Mouse (Mus musculus): ENCODE results near the gene D6Wsu163e. TPM values are rescaled to one million over a fixed set of nuclear protein-coding genes. Genes with fewer than 3 reads are reported as not detected.

D6Wsu163e gene
- 12.5 and 13.7 TPM in 2 replicates for polyA plus RNA-seq (2015; fragmentation: Nextera tagmentation; extraction: Ambion mirVana)

- under 1% methylated on average over 33 of the region's 33 CpGs for WGBS
- peaks cover 30% of the 10 kb centered on the region for H3K4me1 ChIP-seq
These were observed at the start of gene D6Wsu163e, which contains the start of gene Rad51ap1 for GRCm38 (mm10) chr6:126939487-126940171. Gene D6Wsu163e, plus strand, starts transcription at chr6:126939962. Gene Rad51ap1, minus strand, starts transcription at chr6:126939587.

GRCm38 (mm10) chr6:126907378-126907777, 32.4 kb upstream of the D6Wsu163e start:
- H3K9ac ChIP-seq, result no peak overlapping the region
- no peaks in the 10 kb centered on the region for H3K9me3 ChIP-seq
- no peak for ATAC-seq (ENCODE audit: extremely low read depth, insufficient number of reproducible peaks, low FRiP score, low TSS enrichment)
- no peak overlapping the region for H3K4me3 ChIP-seq
- no peaks in the 10 kb centered on the region for H3K36me3 ChIP-seq
- H3K27ac ChIP-seq (replicated peaks), result no peak overlapping the region
- H3K4me1 ChIP-seq, result no peaks in the 10 kb centered on the region
- WGBS, result 64% methylated on average over 4 of the region's 5 CpGs
- H3K4me2 ChIP-seq, result no peak overlapping the region
- no peaks in the 10 kb centered on the region; the same call in 1 of the 2 replicates for H3K27me3 ChIP-seq (replicated peaks)

More at GRCm38 (mm10) chr6:126939487-126940171, at the start of gene D6Wsu163e, which contains the start of gene Rad51ap1:
- Histone ChIP-seq H3K4me2 (peak within 1 kb of the TSS; percentile 95), H3K4me3 (peak within 1 kb of the TSS; percentile 70), H3K36me3 (peaks cover 22% of the 10 kb centered on the region), H3K27me3 (replicated peaks) (no peaks in the 10 kb centered on the region), H3K27ac (replicated peaks) (peak within 1 kb of the TSS; percentile 47), H3K9me3 (no peaks in the 10 kb centered on the region), H3K9ac (peak within 1 kb of the TSS; percentile 86)
- peak; percentile 90 for ATAC-seq (ENCODE audit: extremely low read depth, insufficient number of reproducible peaks, low FRiP score, low TSS enrichment)

- Histone ChIP-seq H3K27ac (replicated peaks) (no peak overlapping the region), H3K9me3 (no peaks in the 10 kb centered on the region), H3K4me2 (no peak overlapping the region), H3K36me3 (no peaks in the 10 kb centered on the region), H3K27me3 (replicated peaks) (no peaks in the 10 kb centered on the region; the same call in 1 of the 2 replicates), H3K4me1 (no peaks in the 10 kb centered on the region), H3K4me3 (no peak overlapping the region), H3K9ac (no peak overlapping the region)
- ATAC-seq (ENCODE audit: extremely low read depth, insufficient number of reproducible peaks, low FRiP score, low TSS enrichment), result no peak
- WGBS, result 42% methylated on average over 3 of the region's 3 CpGs
These were observed 31.9 kb upstream of the D6Wsu163e start for GRCm38 (mm10) chr6:126907876-126908275.

GRCm38 (mm10) chr6:126910727-126911126, 29.0 kb upstream of the D6Wsu163e start:
- Histone ChIP-seq H3K9ac (no peak overlapping the region), H3K27ac (replicated peaks) (no peak overlapping the region), H3K9me3 (no peaks in the 10 kb centered on the region), H3K27me3 (replicated peaks) (peaks cover 5% of the 10 kb centered on the region; the same call in 1 of the 2 replicates), H3K36me3 (no peaks in the 10 kb centered on the region), H3K4me1 (no peaks in the 10 kb centered on the region), H3K4me2 (no peak overlapping the region), H3K4me3 (no peak overlapping the region)
- no peak for ATAC-seq (ENCODE audit: extremely low read depth, insufficient number of reproducible peaks, low FRiP score, low TSS enrichment)
- WGBS, result 46% methylated on average over 4 of the region's 4 CpGs

- H3K4me2 ChIP-seq, result no peak overlapping the region
- H3K36me3 ChIP-seq, result no peaks in the 10 kb centered on the region
- H3K27ac ChIP-seq (replicated peaks), result no peak overlapping the region
- no peaks in the 10 kb centered on the region for H3K9me3 ChIP-seq
- H3K4me3 ChIP-seq, result no peak overlapping the region
- H3K27me3 ChIP-seq (replicated peaks), result peaks cover 5% of the 10 kb centered on the region; the same call in 1 of the 2 replicates
- no peaks in the 10 kb centered on the region for H3K4me1 ChIP-seq
- WGBS, result 74% methylated on average over 5 of the region's 5 CpGs
- no peak overlapping the region for H3K9ac ChIP-seq
- ATAC-seq (ENCODE audit: extremely low read depth, insufficient number of reproducible peaks, low FRiP score, low TSS enrichment), result no peak
These were observed 24.8 kb upstream of the D6Wsu163e start for GRCm38 (mm10) chr6:126914928-126915327.

- WGBS, result 9% methylated on average over 21 of the region's 21 CpGs
- Histone ChIP-seq H3K27ac (replicated peaks) (no peak within 1 kb of the TSS), H3K4me1 (peaks cover 9% of the 10 kb centered on the region), H3K4me2 (peak within 1 kb of the TSS; percentile 65), H3K9me3 (no peaks in the 10 kb centered on the region), H3K4me3 (peak within 1 kb of the TSS; percentile 38), H3K9ac (peak within 1 kb of the TSS; percentile 64), H3K27me3 (replicated peaks) (no peaks in the 10 kb centered on the region), H3K36me3 (peaks cover 43% of the 10 kb centered on the region)
- ATAC-seq (ENCODE audit: extremely low read depth, insufficient number of reproducible peaks, low FRiP score, low TSS enrichment), result 0 out of 2 replicates have a peak, but pooled peaks have one; percentile 31
These were observed 18.5 kb upstream of the D6Wsu163e start, which contains the start of gene Dyrk4 for GRCm38 (mm10) chr6:126921111-126921881. Gene Dyrk4, minus strand, starts transcription at chr6:126921839.

- no peak overlapping the region for H3K27ac ChIP-seq (replicated peaks)
- WGBS, result 84% methylated on average over 2 of the region's 2 CpGs
- H3K9ac ChIP-seq, result no peak overlapping the region
- H3K9me3 ChIP-seq, result no peaks in the 10 kb centered on the region
- H3K4me2 ChIP-seq, result no peak overlapping the region
- ATAC-seq (ENCODE audit: extremely low read depth, insufficient number of reproducible peaks, low FRiP score, low TSS enrichment), result no peak
- H3K4me1 ChIP-seq, result peaks cover 7% of the 10 kb centered on the region
- H3K27me3 ChIP-seq (replicated peaks), result no peaks in the 10 kb centered on the region
- H3K4me3 ChIP-seq, result no peak overlapping the region
- peaks cover 60% of the 10 kb centered on the region for H3K36me3 ChIP-seq
These were observed 6.9 kb upstream of the D6Wsu163e start for GRCm38 (mm10) chr6:126932896-126933295.

GRCm38 (mm10) chr6:126938047-126938446, 1.7 kb upstream of the D6Wsu163e start:
- WGBS, result 79% methylated on average over 2 of the region's 2 CpGs
- H3K9ac ChIP-seq, result peak overlapping the region; percentile 86
- ATAC-seq (ENCODE audit: extremely low read depth, insufficient number of reproducible peaks, low FRiP score, low TSS enrichment), result no peak
- H3K9me3 ChIP-seq, result no peaks in the 10 kb centered on the region
- H3K4me2 ChIP-seq, result peak overlapping the region; percentile 95
- H3K27ac ChIP-seq (replicated peaks), result no peak overlapping the region
- peaks cover 30% of the 10 kb centered on the region for H3K4me1 ChIP-seq
- H3K4me3 ChIP-seq, result peak overlapping the region; percentile 70
- H3K36me3 ChIP-seq, result peaks cover 23% of the 10 kb centered on the region
- no peaks in the 10 kb centered on the region for H3K27me3 ChIP-seq (replicated peaks)

GRCm38 (mm10) chr6:126938853-126939486, 792 bp upstream of the D6Wsu163e start:
- no peaks in the 10 kb centered on the region for H3K9me3 ChIP-seq
- H3K36me3 ChIP-seq, result peaks cover 22% of the 10 kb centered on the region
- H3K27ac ChIP-seq (replicated peaks), result peak overlapping the region; percentile 29
- no peaks in the 10 kb centered on the region for H3K27me3 ChIP-seq (replicated peaks)
- H3K9ac ChIP-seq, result peak overlapping the region; percentile 86
- no peak; the same call in 1 of the 2 replicates for ATAC-seq (ENCODE audit: extremely low read depth, insufficient number of reproducible peaks, low FRiP score, low TSS enrichment)
- peak overlapping the region; percentile 70 for H3K4me3 ChIP-seq
- peaks cover 30% of the 10 kb centered on the region for H3K4me1 ChIP-seq
- WGBS, result under 1% methylated on average over 31 of the region's 31 CpGs
- H3K4me2 ChIP-seq, result peak overlapping the region; percentile 95

- ATAC-seq (ENCODE audit: extremely low read depth, insufficient number of reproducible peaks, low FRiP score, low TSS enrichment), result no peak
- no peaks in the 10 kb centered on the region for H3K27me3 ChIP-seq (replicated peaks)
- 6% methylated on average over 5 of the region's 5 CpGs for WGBS
These were observed 689 bp downstream of the D6Wsu163e start for GRCm38 (mm10) chr6:126940451-126940850.

GRCm38 (mm10) chr6:126948336-126948735, 8.6 kb downstream of the D6Wsu163e start:
- H3K9me3 ChIP-seq, result no peaks in the 10 kb centered on the region
- no peak for ATAC-seq (ENCODE audit: extremely low read depth, insufficient number of reproducible peaks, low FRiP score, low TSS enrichment)
- H3K4me2 ChIP-seq, result no peak overlapping the region
- H3K36me3 ChIP-seq, result peaks cover 65% of the 10 kb centered on the region
- no peaks in the 10 kb centered on the region for H3K27me3 ChIP-seq (replicated peaks)
- no peak overlapping the region for H3K4me3 ChIP-seq
- H3K27ac ChIP-seq (replicated peaks), result no peak overlapping the region
- H3K9ac ChIP-seq, result no peak overlapping the region
- H3K4me1 ChIP-seq, result no peaks in the 10 kb centered on the region
- WGBS, result 88% methylated on average over 4 of the region's 4 CpGs

More at GRCm38 (mm10) chr6:126940451-126940850, 689 bp downstream of the D6Wsu163e start:
- peaks cover 30% of the 10 kb centered on the region for H3K4me1 ChIP-seq
- no peak overlapping the region for H3K27ac ChIP-seq (replicated peaks)
- peaks cover 30% of the 10 kb centered on the region for H3K36me3 ChIP-seq
- no peaks in the 10 kb centered on the region for H3K9me3 ChIP-seq
- peak overlapping the region; percentile 70 for H3K4me3 ChIP-seq
- H3K9ac ChIP-seq, result peak overlapping the region; percentile 78
- H3K4me2 ChIP-seq, result peak overlapping the region; percentile 95

All from heart, embryonic 13.5 days (tissue).